Mouse (Mus musculus) neural tube, embryonic 12.5 days (tissue): ENCODE results near the gene Ccdc28a. TPM values are rescaled to one million over a fixed set of nuclear protein-coding genes. Genes with fewer than 3 reads are reported as not detected.

Experiments used
- ATAC-seq: fragments of 200-750 bp; cut with Nextera tagmentation; 2 replicates; pipeline ENCODE4 v1.8.0; 2017; ENCODE audit warnings: low read depth, mild to moderate bottlenecking, moderate TSS enrichment, moderate library complexity; ENCODE audit not compliant: low FRiP score
- H3K27ac ChIP-seq: fragments of 300-500 bp; sonication (generic); 2 replicates; pipeline ENCODE4 v1.5.1; 2016
- H3K27me3 ChIP-seq: fragments of 300-500 bp; sonication (generic); replicated peaks from 2 replicates; pipeline ENCODE4 v1.6.1; 2016; ENCODE audit warnings: mild to moderate bottlenecking
- H3K36me3 ChIP-seq: fragments of 300-500 bp; sonication (generic); 2 replicates; pipeline ENCODE4 v1.6.1; 2016; ENCODE audit warnings: mild to moderate bottlenecking
- H3K4me1 ChIP-seq: fragments of 300-500 bp; sonication (generic); 2 replicates; pipeline ENCODE4 v1.6.1; 2016
- H3K4me2 ChIP-seq: fragments of 300-500 bp; sonication (generic); replicated peaks from 2 replicates; pipeline ENCODE4 v1.6.1; 2016; ENCODE audit warnings: mild to moderate bottlenecking
- H3K4me3 ChIP-seq: fragments of 300-500 bp; sonication (generic); 2 replicates; pipeline ENCODE4 v1.5.1; 2016
- H3K9ac ChIP-seq: fragments of 300-500 bp; sonication (generic); 2 replicates; pipeline ENCODE4 v1.6.1; 2016; ENCODE audit warnings: mild to moderate bottlenecking
- H3K9me3 ChIP-seq: fragments of 300-500 bp; sonication (generic); 2 replicates; pipeline ENCODE4 v1.6.1; 2016; ENCODE audit warnings: mild to moderate bottlenecking
- WGBS: fragments of 180-500 bp; shearing (Covaris S2); methylation state at CpG from one replicate; pipeline ENCODE4 v1.1.7; 2016; 5-methylcytosine and 5-hydroxymethylcytosine counted together
- polyA plus RNA-seq: library from polyadenylated mRNA; unstranded; fragments of >200 nt; fragmentation: Nextera tagmentation; extraction: Ambion mirVana; gene quantifications from 2 replicates; pipeline ENCODE4 v1.2.1, GENCODE M21; 2016

The Ccdc28a gene
- polyA plus RNA-seq, 1 experiment from 2014 or later, result 5.6 TPM

DNA sequence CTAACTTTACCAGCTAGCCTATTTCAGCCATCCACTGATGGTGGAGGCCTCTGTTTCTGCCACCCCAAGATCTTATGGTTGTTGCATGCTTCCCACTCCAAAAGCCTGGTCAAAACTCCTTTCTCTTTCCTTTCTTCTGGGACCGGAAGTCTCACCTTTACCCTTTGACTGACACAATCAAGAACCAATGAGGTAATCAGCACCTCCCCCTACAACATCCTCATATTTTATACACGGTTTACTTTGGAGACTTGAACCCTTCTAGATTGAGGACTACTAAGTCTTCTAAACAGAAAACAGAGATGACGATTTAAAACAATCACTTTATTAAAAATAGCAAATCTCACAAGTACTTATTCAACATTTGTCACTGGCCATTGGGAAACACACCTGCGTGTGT is 21.4 kb downstream of the Ccdc28a start:
- no peaks in the 10 kb centered on the region for H3K9me3 ChIP-seq
- 85% methylated on average over 4 of the region's 4 CpGs for WGBS
- H3K27ac ChIP-seq, result no peak overlapping the region
- H3K9ac ChIP-seq, result no peak overlapping the region
- H3K27me3 ChIP-seq, result no peaks in the 10 kb centered on the region
- no peaks in the 10 kb centered on the region for H3K36me3 ChIP-seq
- ATAC-seq, result no peak
- H3K4me1 ChIP-seq, result no peaks in the 10 kb centered on the region
- no peak overlapping the region for H3K4me2 ChIP-seq
- no peak overlapping the region for H3K4me3 ChIP-seq

DNA sequence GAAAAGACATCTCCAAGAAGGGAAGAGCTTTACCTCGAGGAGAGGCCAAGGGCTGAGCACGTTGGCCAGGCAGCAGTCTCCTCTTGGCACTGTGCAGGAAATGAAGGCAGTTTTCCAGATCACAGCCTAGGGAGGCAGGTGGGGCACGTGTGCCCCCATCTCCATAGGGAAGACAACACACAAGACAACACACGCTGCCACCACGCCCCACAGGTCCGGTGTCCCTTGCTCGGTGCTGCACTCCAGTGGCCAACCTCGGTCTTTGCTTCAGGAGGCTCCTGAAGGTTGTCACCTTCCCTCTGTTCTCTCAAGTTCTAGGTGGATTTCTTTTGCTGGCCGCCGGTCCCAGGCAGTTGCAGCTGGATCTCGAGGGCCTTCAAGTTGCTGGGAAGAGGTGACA is 24.1 kb downstream of the Ccdc28a start, which contains the start of gene Ect2l:
Gene Ect2l, minus strand, starts transcription at position 165 of the 400 bp plus-strand sequence.
- H3K4me2 ChIP-seq, result peak within 1 kb of the TSS; percentile 42
- ATAC-seq, result peak; percentile 61; the same call in 1 of the 2 replicates
- H3K9me3 ChIP-seq, result no peaks in the 10 kb centered on the region
- H3K36me3 ChIP-seq, result no peaks in the 10 kb centered on the region
- H3K9ac ChIP-seq, result no peak within 1 kb of the TSS
- 13% methylated on average over 11 of the region's 11 CpGs for WGBS
- no peak within 1 kb of the TSS for H3K4me3 ChIP-seq
- H3K27ac ChIP-seq, result no peak within 1 kb of the TSS
- no peaks in the 10 kb centered on the region for H3K4me1 ChIP-seq
- H3K27me3 ChIP-seq, result no peaks in the 10 kb centered on the region

DNA sequence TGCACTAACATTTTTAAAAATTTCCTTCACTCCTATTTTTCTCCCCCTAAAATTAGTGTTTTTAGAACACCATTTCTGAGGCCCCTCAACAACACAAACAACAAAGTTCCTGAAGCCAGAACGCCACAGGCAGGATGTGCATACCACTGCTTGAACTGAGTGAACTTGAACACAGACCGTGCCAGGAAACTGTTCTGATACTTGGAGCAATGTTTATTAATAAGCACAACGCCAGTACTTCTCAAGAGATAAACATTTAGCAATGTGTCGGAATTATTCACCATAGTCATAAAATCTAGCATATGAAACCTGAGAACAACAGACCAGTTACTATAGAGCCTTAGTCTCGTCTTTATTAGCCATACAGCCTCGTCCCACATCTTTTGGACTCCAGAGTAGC is 24.7 kb downstream of the Ccdc28a start:
- Histone ChIP-seq H3K9ac (no peak overlapping the region), H3K36me3 (no peaks in the 10 kb centered on the region), H3K27ac (no peak overlapping the region), H3K4me1 (no peaks in the 10 kb centered on the region), H3K4me3 (no peak overlapping the region), H3K27me3 (no peaks in the 10 kb centered on the region), H3K4me2 (no peak overlapping the region), H3K9me3 (no peaks in the 10 kb centered on the region)
- no peak for ATAC-seq
- WGBS, result 80% methylated on average over 6 of the region's 6 CpGs

DNA sequence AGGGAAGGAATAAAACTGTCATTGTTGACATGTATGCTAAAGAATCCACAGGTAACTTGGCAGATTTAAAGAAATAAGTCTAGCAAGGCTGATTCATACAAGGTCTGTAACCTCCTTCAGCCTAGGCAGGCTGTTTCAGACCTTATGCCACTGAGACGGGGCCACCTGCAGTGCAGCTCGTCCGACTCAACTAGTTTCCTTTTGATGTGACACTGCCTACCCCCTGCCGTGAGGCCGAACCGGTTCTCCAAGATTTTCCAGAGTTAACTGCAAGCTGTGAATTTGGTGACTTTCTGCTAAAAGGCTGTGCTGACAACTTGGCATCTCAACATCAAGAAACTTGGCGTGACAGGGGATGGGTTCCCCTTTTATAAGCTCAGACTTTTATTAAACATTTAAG is 30.7 kb downstream of the Ccdc28a start:
- Histone ChIP-seq H3K4me2 (no peak overlapping the region), H3K4me3 (no peak overlapping the region), H3K4me1 (no peaks in the 10 kb centered on the region), H3K9ac (no peak overlapping the region), H3K27ac (no peak overlapping the region), H3K9me3 (no peaks in the 10 kb centered on the region), H3K27me3 (no peaks in the 10 kb centered on the region), H3K36me3 (no peaks in the 10 kb centered on the region)
- whole genome bisulfite sequencing, result 7% methylated on average over 7 of the region's 7 CpGs
- no peak for ATAC-seq

DNA sequence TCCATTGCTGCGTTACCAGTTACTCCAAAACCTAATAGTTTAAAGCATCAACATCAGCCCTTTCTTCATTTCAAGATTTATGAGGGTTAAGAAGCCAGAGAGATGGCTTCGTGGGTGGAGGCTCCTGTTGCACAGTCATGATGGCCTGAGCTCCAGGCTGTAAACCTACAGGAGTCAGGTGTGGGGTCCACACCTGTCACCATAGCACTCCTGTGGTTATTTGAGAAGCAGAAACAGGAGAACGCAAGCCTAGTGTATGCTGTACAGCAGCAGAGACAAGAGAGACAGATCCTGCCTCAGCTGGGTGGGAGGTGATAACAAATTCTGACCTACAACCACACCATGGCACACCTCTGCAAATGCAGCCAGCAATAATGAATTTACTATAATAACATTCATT is 32.4 kb downstream of the Ccdc28a start:
- no peak for ATAC-seq
- Histone ChIP-seq H3K9ac (no peak overlapping the region), H3K27ac (no peak overlapping the region), H3K9me3 (no peaks in the 10 kb centered on the region), H3K4me3 (no peak overlapping the region), H3K27me3 (no peaks in the 10 kb centered on the region), H3K4me1 (no peaks in the 10 kb centered on the region), H3K4me2 (no peak overlapping the region), H3K36me3 (no peaks in the 10 kb centered on the region)
- 74% methylated on average over 3 of the region's 3 CpGs for WGBS

DNA sequence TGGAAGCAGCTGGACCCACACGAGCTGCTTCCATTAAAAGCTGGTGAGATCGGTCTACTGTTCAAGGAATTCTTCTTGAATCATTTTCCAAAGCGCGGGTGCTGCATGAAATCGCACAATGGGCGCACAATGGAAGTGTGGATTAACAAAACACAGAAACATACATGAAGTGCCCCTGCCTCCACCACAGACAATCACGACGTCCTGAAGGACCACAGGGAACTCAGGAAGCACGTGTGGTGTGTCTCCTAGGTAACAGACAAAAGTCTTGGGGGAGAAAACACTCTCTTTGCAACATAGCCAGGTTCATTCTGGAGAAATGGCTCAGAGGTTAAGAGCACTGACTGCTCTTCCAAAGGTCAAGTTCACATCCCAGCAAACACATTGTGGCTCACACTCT is 34.1 kb downstream of the Ccdc28a start:
- ATAC-seq, result no peak
- H3K4me2 ChIP-seq, result no peak overlapping the region
- H3K4me3 ChIP-seq, result no peak overlapping the region
- no peaks in the 10 kb centered on the region for H3K27me3 ChIP-seq
- no peak overlapping the region for H3K27ac ChIP-seq
- no peaks in the 10 kb centered on the region for H3K4me1 ChIP-seq
- H3K36me3 ChIP-seq, result no peaks in the 10 kb centered on the region
- WGBS, result 65% methylated on average over 9 of the region's 9 CpGs
- H3K9me3 ChIP-seq, result no peaks in the 10 kb centered on the region
- no peak overlapping the region for H3K9ac ChIP-seq

DNA sequence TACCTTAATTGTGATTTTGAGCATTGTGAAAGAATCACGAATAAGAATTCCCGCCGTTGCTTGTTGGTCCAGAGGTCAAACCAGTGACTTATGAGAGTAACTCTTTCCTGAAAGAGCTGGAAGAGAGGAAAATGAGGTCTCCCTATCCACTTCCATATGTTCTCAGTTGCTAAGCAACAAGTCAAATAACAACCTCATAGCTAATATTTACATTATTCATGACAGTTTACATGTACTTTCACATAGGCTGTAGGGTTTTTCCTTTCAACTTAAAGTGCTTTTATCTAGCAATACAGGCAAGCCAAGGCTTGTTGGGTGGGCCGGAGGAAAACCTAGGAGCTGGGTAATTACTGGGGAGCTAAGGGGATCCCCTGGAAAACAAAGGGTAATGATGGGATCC is 34.9 kb downstream of the Ccdc28a start:
- Histone ChIP-seq H3K9ac (no peak overlapping the region), H3K36me3 (no peaks in the 10 kb centered on the region), H3K4me3 (no peak overlapping the region), H3K27ac (no peak overlapping the region), H3K4me2 (no peak overlapping the region), H3K4me1 (no peaks in the 10 kb centered on the region), H3K9me3 (no peaks in the 10 kb centered on the region), H3K27me3 (no peaks in the 10 kb centered on the region)
- no peak for ATAC-seq
- WGBS, result 90% methylated on average over 4 of the region's 4 CpGs

DNA sequence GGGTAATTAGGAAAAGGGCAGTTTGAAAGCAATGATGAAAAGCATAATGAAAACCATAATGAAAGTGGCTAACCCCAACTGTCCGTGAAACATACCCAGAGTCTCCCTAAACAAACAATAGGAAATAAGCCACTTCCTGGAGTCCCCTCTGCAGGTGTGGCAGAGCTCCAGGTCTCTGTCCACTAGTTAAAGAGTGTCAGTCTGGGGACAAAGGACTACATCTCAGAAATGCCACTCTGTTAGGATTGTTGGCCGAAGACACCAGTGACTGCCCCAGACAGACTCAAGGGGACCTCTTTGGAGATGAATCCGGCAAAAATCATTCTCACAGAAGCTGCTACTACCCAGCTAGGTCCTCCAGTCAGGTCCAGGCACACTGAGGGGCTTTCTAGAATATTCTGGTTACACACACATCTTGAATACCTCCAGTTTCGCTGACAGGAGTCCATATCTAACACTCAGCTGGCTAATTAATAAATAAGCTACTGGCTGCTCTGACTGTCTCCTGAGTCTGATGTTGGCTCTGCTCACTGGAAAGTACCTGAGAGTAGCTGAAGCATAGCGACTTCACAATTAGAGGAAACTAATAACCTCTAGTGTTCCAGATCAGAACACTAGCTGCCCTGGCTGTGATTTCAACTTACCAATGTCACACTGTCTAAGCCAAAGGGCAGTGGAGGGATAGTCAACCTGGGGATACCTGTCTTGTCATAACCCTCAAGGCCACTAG is 36.3 kb downstream of the Ccdc28a start:
- Histone ChIP-seq H3K9ac (no peak overlapping the region), H3K4me3 (no peak overlapping the region), H3K27me3 (no peaks in the 10 kb centered on the region), H3K27ac (no peak overlapping the region), H3K4me1 (no peaks in the 10 kb centered on the region), H3K36me3 (no peaks in the 10 kb centered on the region), H3K4me2 (no peak overlapping the region), H3K9me3 (no peaks in the 10 kb centered on the region)
- 88% methylated on average over 5 of the region's 5 CpGs for WGBS
- ATAC-seq, result no peak

DNA sequence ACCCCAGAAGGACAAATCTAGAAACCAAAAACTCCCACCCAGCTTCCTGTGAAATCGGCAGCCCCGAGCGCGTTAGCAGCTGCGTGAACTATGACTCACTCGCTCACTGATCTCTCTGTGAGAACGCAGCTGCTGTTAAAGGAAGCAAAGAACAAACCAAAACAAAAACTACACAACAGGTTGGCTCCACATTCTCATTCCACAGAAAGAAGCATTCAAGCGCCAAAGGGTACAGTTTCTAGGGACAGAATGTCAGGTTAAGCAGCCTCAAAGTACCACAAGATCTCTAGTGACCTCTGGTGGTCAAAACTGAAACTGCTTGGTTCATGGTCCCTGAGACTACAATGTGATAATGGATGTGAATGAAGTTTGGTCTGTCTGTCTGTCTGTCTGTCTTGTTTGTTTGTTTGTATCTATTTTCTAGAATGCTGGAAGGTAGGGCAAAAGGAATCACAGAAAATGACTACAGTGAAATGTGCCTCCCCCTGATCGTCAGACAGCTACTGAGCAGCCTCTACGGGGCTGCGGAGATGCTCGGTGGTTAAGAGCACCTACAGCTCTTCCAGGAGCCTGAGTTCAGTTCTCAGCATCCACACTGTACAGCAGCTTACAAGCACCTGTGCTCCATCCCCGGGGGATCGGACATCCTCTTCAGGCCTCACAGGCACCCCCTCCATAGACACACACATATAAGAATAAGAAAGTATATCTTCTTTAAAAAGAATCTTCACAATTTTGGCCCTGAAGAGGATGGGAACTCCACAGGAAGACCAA is 37.4 kb downstream of the Ccdc28a start:
- peak; percentile 71; the same call in 1 of the 2 replicates for ATAC-seq
- peak overlapping the region; percentile 39 for H3K4me2 ChIP-seq
- no peaks in the 10 kb centered on the region for H3K36me3 ChIP-seq
- no peak overlapping the region for H3K4me3 ChIP-seq
- WGBS, result 59% methylated on average over 14 of the region's 14 CpGs
- H3K9ac ChIP-seq, result no peak overlapping the region
- H3K4me1 ChIP-seq, result no peaks in the 10 kb centered on the region
- no peaks in the 10 kb centered on the region for H3K9me3 ChIP-seq
- H3K27me3 ChIP-seq, result no peaks in the 10 kb centered on the region
- H3K27ac ChIP-seq, result no peak overlapping the region

DNA sequence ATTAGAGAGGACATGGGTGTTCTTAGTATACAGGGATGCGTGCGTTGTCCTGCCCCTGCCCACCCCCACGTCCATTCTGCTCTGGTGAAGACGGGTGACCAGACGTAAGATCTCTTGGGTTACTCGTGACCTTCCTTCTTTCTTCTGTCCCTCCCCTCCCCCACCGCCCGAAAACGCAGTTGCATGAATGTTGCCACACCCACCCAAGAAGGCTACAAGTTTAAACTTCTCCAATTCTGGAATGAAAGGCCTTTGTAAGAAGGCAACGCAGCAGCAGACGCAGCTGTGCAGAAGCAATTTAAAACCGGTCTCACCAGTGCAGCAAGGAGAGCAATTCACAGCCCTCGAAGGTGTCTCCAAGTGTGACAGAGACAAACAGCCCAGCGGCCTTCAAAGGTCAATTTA is 40.1 kb downstream of the Ccdc28a start:
- Histone ChIP-seq H3K9ac (no peak overlapping the region), H3K36me3 (no peaks in the 10 kb centered on the region), H3K9me3 (no peaks in the 10 kb centered on the region), H3K4me2 (no peak overlapping the region), H3K27me3 (no peaks in the 10 kb centered on the region), H3K27ac (no peak overlapping the region), H3K4me1 (no peaks in the 10 kb centered on the region), H3K4me3 (no peak overlapping the region)
- ATAC-seq, result no peak
- WGBS, result 56% methylated on average over 14 of the region's 14 CpGs

DNA sequence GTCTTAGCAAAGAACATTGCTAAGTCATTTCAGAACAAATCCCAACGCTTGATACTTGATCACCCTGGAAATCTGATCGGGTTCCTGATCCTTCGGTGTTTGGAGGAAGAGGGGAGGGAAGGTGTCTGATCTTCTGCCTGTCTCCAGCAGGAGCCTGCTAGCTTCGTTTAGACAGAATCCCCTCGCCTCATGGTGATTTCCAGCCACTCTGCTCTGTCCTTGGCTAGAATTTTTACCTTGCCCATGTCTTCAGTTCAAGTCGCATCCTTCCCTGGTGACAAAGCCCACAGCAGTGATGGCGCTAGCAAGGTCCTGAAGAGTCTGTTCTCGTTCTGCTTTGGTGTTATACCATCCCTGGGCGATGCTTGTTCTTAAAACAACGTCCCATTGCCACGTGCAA is 40.6 kb downstream of the Ccdc28a start:
- Histone ChIP-seq H3K4me3 (no peak overlapping the region), H3K4me1 (no peaks in the 10 kb centered on the region), H3K4me2 (no peak overlapping the region), H3K36me3 (no peaks in the 10 kb centered on the region), H3K27me3 (no peaks in the 10 kb centered on the region), H3K9ac (no peak overlapping the region), H3K9me3 (no peaks in the 10 kb centered on the region), H3K27ac (no peak overlapping the region)
- WGBS, result 87% methylated on average over 11 of the region's 11 CpGs
- no peak for ATAC-seq

DNA sequence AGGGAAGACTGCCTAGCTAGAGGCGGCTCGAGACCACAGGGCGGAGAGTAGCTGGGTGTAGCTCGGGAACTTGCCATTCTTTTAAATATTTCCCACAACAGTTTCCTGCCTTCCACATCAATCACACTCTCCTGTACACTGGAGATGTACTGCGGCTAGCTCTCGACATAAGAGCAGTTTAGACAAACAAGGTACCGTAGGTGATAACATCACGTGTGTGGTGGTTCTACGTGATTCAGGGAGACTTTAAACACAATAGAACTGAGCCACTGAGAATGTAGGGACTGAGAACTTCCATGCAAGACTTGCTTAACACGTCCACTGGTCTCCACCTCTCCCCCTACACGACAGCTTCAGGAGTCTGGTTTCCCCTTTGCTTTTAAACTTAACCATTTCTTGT is 41.6 kb downstream of the Ccdc28a start:
- 84% methylated on average over 11 of the region's 11 CpGs for WGBS
- no peak overlapping the region for H3K9ac ChIP-seq
- H3K4me1 ChIP-seq, result no peaks in the 10 kb centered on the region
- no peak for ATAC-seq
- H3K27ac ChIP-seq, result no peak overlapping the region
- H3K36me3 ChIP-seq, result no peaks in the 10 kb centered on the region
- H3K27me3 ChIP-seq, result no peaks in the 10 kb centered on the region
- no peak overlapping the region for H3K4me2 ChIP-seq
- H3K4me3 ChIP-seq, result no peak overlapping the region
- no peaks in the 10 kb centered on the region for H3K9me3 ChIP-seq

DNA sequence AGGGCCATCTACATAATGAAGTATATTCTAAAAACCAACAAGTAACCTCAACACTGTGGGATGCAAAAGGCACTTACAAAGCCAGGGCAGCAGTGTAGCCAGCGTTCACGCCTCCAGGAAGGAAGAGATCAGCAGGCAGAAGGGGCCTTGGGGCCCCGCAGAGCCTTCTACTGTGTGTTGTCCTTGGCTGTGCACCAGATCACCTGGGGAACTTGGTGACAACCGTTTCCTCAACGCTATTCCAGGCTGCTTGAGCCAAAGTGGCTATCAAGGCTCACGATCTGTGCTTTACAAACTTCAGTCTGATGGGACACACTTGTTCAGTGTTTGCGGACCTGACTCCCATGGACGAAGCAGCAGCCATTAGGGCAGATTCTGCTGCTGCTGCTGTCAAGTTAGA is 43.1 kb downstream of the Ccdc28a start:
- H3K4me1 ChIP-seq, result no peaks in the 10 kb centered on the region
- no peak overlapping the region for H3K4me3 ChIP-seq
- no peak overlapping the region for H3K27ac ChIP-seq
- WGBS, result 74% methylated on average over 8 of the region's 8 CpGs
- no peak for ATAC-seq
- H3K4me2 ChIP-seq, result no peak overlapping the region
- H3K36me3 ChIP-seq, result no peaks in the 10 kb centered on the region
- H3K9ac ChIP-seq, result no peak overlapping the region
- H3K27me3 ChIP-seq, result no peaks in the 10 kb centered on the region
- H3K9me3 ChIP-seq, result no peaks in the 10 kb centered on the region
